Mouse (Mus musculus): ENCODE results near the gene Olfr1258.
"Not testable (repeated sequence)": the region's sequence is repeated elsewhere in the genome, so short reads cannot be mapped to it uniquely, and the experiment has no call there.

The Olfr1258 gene

GRCm38 (mm10) chr2:89927009-89927408 lies at the start of gene Olfr1258:
Gene Olfr1258, plus strand, starts transcription at chr2:89927309.
- DNase-seq (ENCODE audit: low spot score in 2 of 2) = no peak

GRCm38 (mm10) chr2:89878137-89878536 lies 49.0 kb upstream of the Olfr1258 start, which contains the start of gene Olfr1257:
Gene Olfr1257, plus strand, starts transcription at chr2:89878437.
- DNase-seq (ENCODE audit: low spot score in 2 of 2) = no peak

- not testable (repeated sequence) for DNase-seq (ENCODE audit: low spot score in 2 of 2)
Measured at GRCm38 (mm10) chr2:89912616-89913015, 14.5 kb upstream of the Olfr1258 start.

GRCm38 (mm10) chr2:89948564-89948963 lies 21.5 kb downstream of the Olfr1258 start, which contains the start of gene Olfr1259:
Gene Olfr1259, minus strand, starts transcription at chr2:89948664.
- no peak for DNase-seq (ENCODE audit: low spot score in 2 of 2)

DNA sequence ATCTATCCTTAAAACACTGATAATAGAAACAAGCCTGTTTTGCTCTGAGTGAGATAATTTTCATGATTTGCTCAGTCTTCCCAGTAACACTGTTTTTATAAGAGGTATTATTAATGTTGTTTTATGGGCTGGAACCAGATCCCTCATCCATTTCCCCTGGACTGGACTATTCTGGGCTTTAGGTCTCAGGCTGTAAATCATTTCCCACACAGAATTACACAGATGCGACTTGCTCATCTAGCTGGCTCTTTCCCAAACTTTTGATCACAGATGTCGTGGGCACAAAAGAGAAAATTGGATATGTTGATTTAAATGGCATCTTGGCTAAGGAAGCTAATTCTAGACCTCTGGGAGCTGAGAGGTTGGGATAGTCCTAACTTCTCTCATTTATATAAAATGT lies 47.1 kb downstream of the Olfr1258 start, which contains the start of gene Olfr1260:
TSS of gene Olfr1260 (plus strand) at position 157 of the 400 bp plus-strand sequence.
- DNase-seq (ENCODE audit: low spot score in 2 of 2) = no peak

DNA sequence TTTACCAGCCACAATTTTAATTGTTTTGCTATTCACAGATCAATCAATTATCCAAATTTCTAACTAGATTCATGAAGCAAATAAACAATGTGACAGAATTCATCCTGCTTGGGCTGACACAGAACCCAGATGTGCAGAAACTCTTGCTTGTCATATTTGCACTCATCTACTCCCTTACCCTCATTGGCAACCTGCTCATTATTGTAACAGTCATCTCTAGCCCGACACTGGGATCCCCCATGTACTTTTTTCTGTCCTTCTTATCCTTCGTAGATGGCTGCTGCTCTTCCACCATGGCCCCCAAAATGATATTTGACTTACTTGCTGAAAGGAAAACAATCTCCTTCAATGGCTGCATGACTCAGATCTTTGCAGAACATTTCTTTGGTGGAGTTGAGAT lies 50.6 kb downstream of the Olfr1258 start:
- no peak for DNase-seq (ENCODE audit: low spot score in 2 of 2)

Measured in spleen, postnatal 36 days (tissue).